Mouse (Mus musculus) midbrain, embryonic 13.5 days (tissue): Measurements from ENCODE around the gene Dnm1. TPM values are rescaled to one million over a fixed set of nuclear protein-coding genes. Genes with fewer than 3 reads are reported as not detected.
"Not testable (repeated sequence)": the region's sequence is repeated elsewhere in the genome, so short reads cannot be mapped to it uniquely, and the experiment has no call there.

ENCODE experiments used
- ATAC-seq: fragments of 200-750 bp; cut with Nextera tagmentation; 2 replicates; pipeline ENCODE4 v1.8.0; 2017; ENCODE audit warnings: mild to moderate bottlenecking, moderate TSS enrichment, moderate library complexity
- H3K27ac ChIP-seq: fragments of 300-500 bp; sonication (generic); 2 replicates; pipeline ENCODE4 v1.5.1; 2015; ENCODE audit warnings: inconsistent platforms, mild to moderate bottlenecking, moderate library complexity
- H3K27me3 ChIP-seq: fragments of 300-500 bp; sonication (generic); 2 replicates; pipeline ENCODE4 v1.6.1; 2015; ENCODE audit warnings: mild to moderate bottlenecking, inconsistent platforms
- H3K36me3 ChIP-seq: fragments of 300-500 bp; sonication (generic); 2 replicates; pipeline ENCODE4 v1.6.1; 2015; ENCODE audit warnings: mild to moderate bottlenecking, inconsistent platforms
- H3K4me1 ChIP-seq: fragments of 300-500 bp; sonication (generic); replicated peaks from 2 replicates; pipeline ENCODE4 v1.6.1; 2015; ENCODE audit warnings: inconsistent platforms
- H3K4me2 ChIP-seq: fragments of 300-500 bp; sonication (generic); replicated peaks from 2 replicates; pipeline ENCODE4 v1.6.1; 2015; ENCODE audit warnings: moderate library complexity, mild to moderate bottlenecking, inconsistent platforms
- H3K4me3 ChIP-seq: fragments of 300-500 bp; sonication (generic); replicated peaks from 2 replicates; pipeline ENCODE4 v1.5.1; 2015; ENCODE audit warnings: mild to moderate bottlenecking, inconsistent platforms
- H3K9ac ChIP-seq: fragments of 300-500 bp; sonication (generic); replicated peaks from 2 replicates; pipeline ENCODE4 v1.6.1; 2015; ENCODE audit warnings: mild to moderate bottlenecking, inconsistent platforms
- H3K9me3 ChIP-seq: fragments of 300-500 bp; sonication (generic); 2 replicates; pipeline ENCODE4 v1.6.1; 2016; ENCODE audit warnings: mild to moderate bottlenecking, inconsistent platforms
- WGBS: fragments of 180-500 bp; shearing (Covaris S2); methylation state at CpG from one replicate; pipeline ENCODE4 v1.1.7; 2015; 5-methylcytosine and 5-hydroxymethylcytosine counted together
- polyA plus RNA-seq: library from polyadenylated mRNA; unstranded; fragments of >200 nt; fragmentation: Nextera tagmentation; extraction: Ambion mirVana; gene quantifications from 2 replicates; pipeline ENCODE4 v1.2.1, GENCODE M21; 2015

Dnm1 gene
- polyA plus RNA-seq, 1 experiment from 2014 or later: 41.2 TPM

GRCm38 (mm10) chr2:32305668-32306067 is 47.5 kb downstream of the Dnm1 start:
- H3K27ac ChIP-seq: no peak overlapping the region
- no peaks in the 10 kb centered on the region for H3K9me3 ChIP-seq
- peaks cover 92% of the 10 kb centered on the region for H3K36me3 ChIP-seq
- H3K4me1 ChIP-seq: peaks cover 1% of the 10 kb centered on the region; the same call in 1 of the 2 replicates
- no peak for ATAC-seq
- H3K9ac ChIP-seq: no peak overlapping the region
- WGBS: 90% methylated on average over 5 of the region's 5 CpGs
- no peak overlapping the region for H3K4me2 ChIP-seq
- H3K27me3 ChIP-seq: peaks cover 8% of the 10 kb centered on the region
- H3K4me3 ChIP-seq: no peak overlapping the region

DNA sequence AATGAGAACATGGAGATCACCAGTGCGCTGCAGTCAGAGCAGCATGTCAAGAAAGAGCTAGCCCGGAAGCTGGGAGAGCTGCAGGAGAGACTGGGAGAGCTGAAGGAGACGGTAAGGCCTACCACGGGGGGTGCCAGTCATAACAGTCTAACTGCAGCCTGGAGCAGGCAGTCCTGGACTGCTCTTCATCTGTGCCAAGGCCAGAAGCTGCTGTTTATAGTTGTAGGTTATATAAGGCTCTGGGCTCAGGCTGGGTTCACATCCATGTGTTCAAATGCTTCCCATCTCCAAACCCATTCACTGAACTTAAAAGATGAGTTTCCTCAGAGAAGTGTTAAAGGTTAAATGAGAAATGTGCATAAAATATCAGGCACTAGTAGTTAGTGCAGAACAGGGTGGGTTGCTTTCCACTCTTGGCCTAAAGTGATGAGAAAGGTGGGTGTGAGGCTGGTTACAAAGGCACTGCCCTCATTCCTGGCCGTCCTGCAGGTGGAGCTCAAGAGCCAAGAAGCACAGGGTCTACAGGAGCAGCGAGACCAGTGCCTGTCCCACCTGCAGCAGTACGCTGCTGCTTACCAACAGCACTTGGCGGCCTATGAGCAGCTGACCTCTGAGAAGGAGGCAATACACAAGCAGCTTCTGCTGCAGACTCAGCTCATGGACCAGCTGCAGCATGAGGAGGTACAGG is 48.8 kb downstream of the Dnm1 start:
- Histone ChIP-seq H3K36me3 (peaks cover 92% of the 10 kb centered on the region), H3K9ac (no peak overlapping the region), H3K4me2 (no peak overlapping the region), H3K9me3 (no peaks in the 10 kb centered on the region), H3K27me3 (no peaks in the 10 kb centered on the region), H3K4me1 (no peaks in the 10 kb centered on the region), H3K4me3 (no peak overlapping the region), H3K27ac (no peak overlapping the region)
- 0 out of 2 replicates have a peak, but pooled peaks have one; percentile 46 for ATAC-seq
- 54% methylated on average over 8 of the region's 8 CpGs for WGBS

DNA sequence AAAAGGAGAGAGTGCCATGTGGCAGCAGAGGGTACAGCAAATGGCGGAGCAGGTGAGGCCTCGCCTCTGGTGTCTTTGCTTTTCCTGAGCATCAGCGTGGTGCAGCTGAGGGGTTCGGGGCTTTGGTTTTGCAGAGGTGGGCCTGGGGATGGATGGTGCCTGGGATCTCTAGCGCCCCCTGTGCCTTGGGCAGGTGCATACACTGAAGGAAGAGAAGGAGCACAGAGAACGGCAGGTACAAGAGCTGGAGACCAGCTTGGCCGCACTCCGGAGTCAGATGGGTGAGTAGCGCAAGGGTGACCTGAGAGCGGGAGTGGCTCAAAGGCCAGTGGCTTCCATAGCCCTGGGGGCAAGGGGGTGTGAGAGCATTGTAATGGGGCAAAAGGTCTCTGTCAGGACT is 50.2 kb downstream of the Dnm1 start:
- no peak overlapping the region for H3K27ac ChIP-seq
- 90% methylated on average over 10 of the region's 10 CpGs for WGBS
- H3K4me2 ChIP-seq: no peak overlapping the region
- peaks cover 95% of the 10 kb centered on the region for H3K36me3 ChIP-seq
- H3K9ac ChIP-seq: no peak overlapping the region
- H3K9me3 ChIP-seq: no peaks in the 10 kb centered on the region
- no peaks in the 10 kb centered on the region for H3K4me1 ChIP-seq
- H3K27me3 ChIP-seq: no peaks in the 10 kb centered on the region
- H3K4me3 ChIP-seq: no peak overlapping the region
- no peak for ATAC-seq

DNA sequence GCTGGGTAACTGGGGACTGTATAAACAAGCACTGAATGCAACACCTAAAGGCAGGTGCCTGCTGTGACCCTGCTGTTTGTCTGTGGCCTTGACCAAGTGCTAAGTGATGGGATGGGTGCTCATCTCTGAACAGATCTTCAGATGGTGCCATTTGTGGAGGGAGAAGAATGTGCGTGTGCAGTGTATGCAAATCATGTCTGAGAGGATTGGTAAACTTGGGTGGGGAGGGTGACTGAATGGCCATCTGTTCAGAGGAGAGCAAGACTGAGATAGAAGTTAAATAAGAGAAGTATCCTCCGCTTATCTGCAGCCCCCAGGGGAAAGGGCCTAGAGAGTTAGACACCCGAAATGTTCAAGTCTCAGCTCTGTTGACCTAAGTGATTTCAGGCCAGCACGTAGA is 53.7 kb downstream of the Dnm1 start:
- no peaks in the 10 kb centered on the region for H3K9me3 ChIP-seq
- WGBS: 86% methylated on average over 4 of the region's 4 CpGs
- H3K9ac ChIP-seq: no peak overlapping the region
- peaks cover 92% of the 10 kb centered on the region for H3K36me3 ChIP-seq
- H3K4me1 ChIP-seq: no peaks in the 10 kb centered on the region
- H3K27ac ChIP-seq: no peak overlapping the region
- no peaks in the 10 kb centered on the region for H3K27me3 ChIP-seq
- no peak overlapping the region for H3K4me3 ChIP-seq
- no peak for ATAC-seq
- H3K4me2 ChIP-seq: no peak overlapping the region

DNA sequence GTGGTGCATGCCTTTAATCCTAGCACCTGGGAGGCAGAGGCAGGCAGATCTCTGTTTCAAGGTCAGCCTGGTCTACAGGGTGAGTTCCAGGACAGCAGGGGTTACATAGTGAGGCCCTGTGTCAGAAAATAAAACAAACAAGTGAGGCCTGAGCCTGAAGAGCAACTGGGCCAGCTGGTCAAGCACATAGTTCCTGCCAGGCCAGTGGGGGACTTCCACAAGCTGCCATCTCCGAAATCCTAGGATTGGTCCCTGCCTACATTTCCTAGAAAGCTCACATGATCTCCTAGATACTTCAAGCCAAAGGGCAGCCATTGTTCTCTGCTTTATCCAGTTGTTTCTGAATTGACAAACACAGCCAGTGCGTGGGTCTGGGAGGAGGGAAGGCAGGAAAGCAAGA is 57.3 kb downstream of the Dnm1 start:
- not testable (repeated sequence) for H3K27ac ChIP-seq, H3K4me1 ChIP-seq, ATAC-seq, H3K4me3 ChIP-seq, H3K9ac ChIP-seq, H3K9me3 ChIP-seq, H3K27me3 ChIP-seq, H3K4me2 ChIP-seq
- peaks cover 76% of the 10 kb centered on the region for H3K36me3 ChIP-seq
- WGBS: 89% methylated on average over 2 of the region's 2 CpGs

- no peaks in the 10 kb centered on the region for H3K9me3 ChIP-seq
- WGBS: 85% methylated on average over 3 of the region's 3 CpGs
These were observed 57.9 kb downstream of the Dnm1 start for GRCm38 (mm10) chr2:32295285-32295684.

GRCm38 (mm10) chr2:32294348-32294747 is 58.8 kb downstream of the Dnm1 start:
- ATAC-seq: no peak
- peaks cover 61% of the 10 kb centered on the region for H3K36me3 ChIP-seq

More at GRCm38 (mm10) chr2:32295285-32295684, 57.9 kb downstream of the Dnm1 start:
- Histone ChIP-seq H3K9ac (no peak overlapping the region), H3K4me1 (no peaks in the 10 kb centered on the region), H3K36me3 (peaks cover 71% of the 10 kb centered on the region), H3K27me3 (no peaks in the 10 kb centered on the region), H3K27ac (no peak overlapping the region), H3K4me3 (no peak overlapping the region), H3K4me2 (no peak overlapping the region)
- no peak for ATAC-seq

DNA sequence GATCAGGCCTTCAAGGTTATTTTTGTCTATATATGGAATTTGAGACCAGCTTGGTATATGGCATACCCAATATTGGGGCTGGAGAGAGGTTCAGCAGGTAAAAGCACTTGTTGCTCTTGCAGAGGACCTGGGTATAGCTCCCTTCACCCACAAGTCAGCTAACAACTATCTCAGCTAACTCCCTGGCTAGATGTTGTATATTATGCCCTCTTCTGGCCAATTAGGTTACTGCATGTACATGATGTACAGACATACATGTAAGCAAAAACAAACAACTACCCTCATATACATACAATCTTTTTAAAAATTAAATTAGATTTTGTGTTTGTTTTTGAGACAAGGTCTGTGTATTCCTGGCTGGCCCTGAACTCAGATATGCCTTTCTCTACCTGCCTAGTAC is 63.6 kb downstream of the Dnm1 start:
- H3K27me3 ChIP-seq: no peaks in the 10 kb centered on the region
- no peak overlapping the region for H3K9ac ChIP-seq
- H3K27ac ChIP-seq: no peak overlapping the region
- H3K4me1 ChIP-seq: peaks cover 24% of the 10 kb centered on the region
- H3K9me3 ChIP-seq: no peaks in the 10 kb centered on the region
- H3K36me3 ChIP-seq: peaks cover 31% of the 10 kb centered on the region
- H3K4me3 ChIP-seq: peak overlapping the region; percentile 92
- ATAC-seq: no peak
- H3K4me2 ChIP-seq: peak overlapping the region; percentile 91; the same call in 1 of the 2 replicates

More at GRCm38 (mm10) chr2:32294348-32294747, 58.8 kb downstream of the Dnm1 start:
- H3K9ac ChIP-seq: no peak overlapping the region
- no peak overlapping the region for H3K4me3 ChIP-seq
- 86% methylated on average over 8 of the region's 8 CpGs for WGBS
- H3K4me2 ChIP-seq: no peak overlapping the region
- H3K9me3 ChIP-seq: no peaks in the 10 kb centered on the region
- peaks cover 3% of the 10 kb centered on the region for H3K4me1 ChIP-seq
- no peak overlapping the region for H3K27ac ChIP-seq
- H3K27me3 ChIP-seq: no peaks in the 10 kb centered on the region

DNA sequence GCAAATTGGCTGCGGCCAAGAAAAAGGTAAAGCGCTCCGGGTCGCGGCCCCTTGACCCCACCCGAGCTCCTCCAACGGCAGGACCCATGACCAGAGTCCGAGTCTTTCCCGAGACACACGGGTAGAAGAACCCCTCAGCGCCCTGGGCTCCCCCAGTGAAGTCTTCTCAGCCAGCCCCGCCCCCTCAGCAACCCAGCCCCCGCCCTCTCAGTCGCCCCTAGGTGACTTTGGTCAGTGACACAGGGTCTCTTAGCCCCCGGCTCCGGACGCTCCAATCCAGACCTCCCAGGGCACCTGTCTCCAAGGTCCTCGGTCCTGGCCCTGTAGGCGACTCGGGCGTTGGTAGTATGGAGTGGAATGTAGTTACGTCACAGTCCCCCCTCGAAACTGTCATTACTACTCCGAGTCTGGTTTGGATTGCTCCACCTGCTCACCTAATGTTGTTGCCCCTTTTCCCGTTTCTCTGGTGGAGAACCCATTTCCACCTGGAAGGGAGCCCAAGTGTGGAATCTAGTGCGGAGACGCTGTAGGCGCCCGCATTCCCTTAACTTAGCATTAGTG is 64.7 kb downstream of the Dnm1 start:
- 4% methylated on average over 27 of the region's 29 CpGs for WGBS
- H3K27ac ChIP-seq: peak overlapping the region; percentile 62; the same call in 1 of the 2 replicates
- H3K4me2 ChIP-seq: peak overlapping the region; percentile 91
- peak; percentile 74 for ATAC-seq
- H3K27me3 ChIP-seq: no peaks in the 10 kb centered on the region
- peaks cover 35% of the 10 kb centered on the region for H3K36me3 ChIP-seq
- H3K9me3 ChIP-seq: no peaks in the 10 kb centered on the region
- peak overlapping the region; percentile 92 for H3K4me3 ChIP-seq
- peaks cover 24% of the 10 kb centered on the region for H3K4me1 ChIP-seq
- H3K9ac ChIP-seq: peak overlapping the region; percentile 93

DNA sequence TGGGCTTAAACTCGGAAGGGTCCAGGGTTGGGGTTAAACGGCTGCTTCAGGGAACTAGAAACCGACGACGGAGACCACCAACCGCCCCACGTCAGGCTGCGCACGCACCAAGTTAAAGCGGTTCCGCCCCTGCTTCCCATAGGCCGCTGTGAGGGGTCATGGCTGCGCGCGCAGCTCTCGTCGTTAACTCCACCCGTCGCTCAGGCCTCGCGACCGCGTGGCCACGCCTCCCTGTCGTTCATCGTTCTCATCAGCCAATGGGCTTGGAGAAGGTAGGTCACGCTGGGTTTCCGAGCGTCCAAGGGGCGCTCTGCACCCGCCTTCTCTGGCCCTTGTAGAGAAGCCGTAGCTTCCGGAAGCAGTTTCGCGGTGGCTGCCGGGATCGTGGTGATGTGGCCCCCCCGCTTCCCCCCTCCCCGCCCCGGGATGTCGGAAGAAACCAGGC is 65.2 kb downstream of the Dnm1 start, which contains the start of gene Swi5:
Swi5 (minus strand) TSS at position 153 of the 445 bp plus-strand sequence.
- ATAC-seq: peak; percentile 99
- Histone ChIP-seq H3K9ac (peak within 1 kb of the TSS; percentile 94), H3K27ac (peak within 1 kb of the TSS; percentile 67), H3K4me2 (peak within 1 kb of the TSS; percentile 92), H3K27me3 (no peaks in the 10 kb centered on the region), H3K9me3 (no peaks in the 10 kb centered on the region), H3K4me3 (peak within 1 kb of the TSS; percentile 92), H3K4me1 (peaks cover 24% of the 10 kb centered on the region), H3K36me3 (peaks cover 36% of the 10 kb centered on the region)
- under 1% methylated on average over 41 of the region's 41 CpGs for WGBS

DNA sequence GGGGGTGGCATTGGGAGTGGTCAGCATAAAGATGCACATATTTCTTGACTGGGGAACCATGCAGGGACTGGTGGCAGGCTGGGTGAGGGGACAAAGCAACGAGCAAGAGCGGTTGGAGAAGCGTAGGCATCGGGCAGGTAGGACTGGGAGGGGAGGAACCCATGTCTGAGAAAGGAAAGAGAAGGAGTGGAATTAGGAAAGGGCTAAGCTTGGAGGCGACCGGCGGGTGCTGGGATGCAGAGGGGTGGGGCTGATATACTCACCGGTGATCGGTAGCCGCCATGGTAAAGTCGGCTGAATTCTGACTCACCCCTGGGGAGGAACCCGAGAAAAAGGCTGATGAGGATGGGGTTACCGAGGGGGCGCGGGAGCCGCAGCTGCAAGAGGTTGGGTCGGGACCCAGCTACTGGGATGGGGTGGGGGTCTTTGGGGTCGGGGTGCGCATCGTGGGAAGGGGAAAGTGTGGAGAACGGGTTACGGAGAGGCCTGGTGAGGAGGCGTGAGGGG is 65.8 kb downstream of the Dnm1 start, which contains the start of gene Golga2:
Golga2 (plus strand) TSS at position 51 of the 507 bp plus-strand sequence.
- peaks cover 36% of the 10 kb centered on the region for H3K36me3 ChIP-seq
- peak within 1 kb of the TSS; percentile 94 for H3K9ac ChIP-seq
- peak within 1 kb of the TSS; percentile 92 for H3K4me2 ChIP-seq
- H3K27ac ChIP-seq: peak within 1 kb of the TSS; percentile 67
- H3K4me3 ChIP-seq: peak within 1 kb of the TSS; percentile 92
- no peaks in the 10 kb centered on the region for H3K9me3 ChIP-seq
- ATAC-seq: peak; percentile 19; the same call in 1 of the 2 replicates
- 0% methylated on average over 23 of the region's 23 CpGs for WGBS
- H3K4me1 ChIP-seq: peaks cover 24% of the 10 kb centered on the region
- H3K27me3 ChIP-seq: no peaks in the 10 kb centered on the region

DNA sequence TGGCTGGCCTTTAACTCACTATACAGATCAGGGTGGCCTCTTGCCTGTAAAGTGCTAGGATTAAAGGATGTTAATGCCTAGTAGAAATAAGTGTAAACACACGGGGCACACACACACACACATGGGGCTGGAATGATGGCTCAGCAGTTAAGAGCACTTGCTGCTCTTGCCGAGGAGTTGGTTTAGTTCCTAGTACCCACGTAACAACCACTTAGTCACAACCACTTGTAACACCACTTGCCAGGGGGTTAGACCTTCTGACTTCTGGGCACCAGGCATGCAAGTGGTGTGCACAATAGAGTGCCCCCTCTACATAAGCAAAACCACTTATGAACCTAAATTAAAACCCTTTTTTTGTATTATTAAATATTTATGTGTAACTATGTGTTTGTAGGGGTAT is 69.2 kb downstream of the Dnm1 start:
- Histone ChIP-seq H3K36me3 (peaks cover 63% of the 10 kb centered on the region), H3K4me1 (peaks cover 18% of the 10 kb centered on the region), H3K4me2 (no peak overlapping the region), H3K27me3 (no peaks in the 10 kb centered on the region), H3K27ac (no peak overlapping the region), H3K4me3 (no peak overlapping the region), H3K9me3 (no peaks in the 10 kb centered on the region), H3K9ac (no peak overlapping the region)
- WGBS: 95% methylated on average over 3 of the region's 3 CpGs
- no peak for ATAC-seq
